Mouse (Mus musculus): Measurements from ENCODE around the gene Tshz2.

Tshz2 gene

DNA sequence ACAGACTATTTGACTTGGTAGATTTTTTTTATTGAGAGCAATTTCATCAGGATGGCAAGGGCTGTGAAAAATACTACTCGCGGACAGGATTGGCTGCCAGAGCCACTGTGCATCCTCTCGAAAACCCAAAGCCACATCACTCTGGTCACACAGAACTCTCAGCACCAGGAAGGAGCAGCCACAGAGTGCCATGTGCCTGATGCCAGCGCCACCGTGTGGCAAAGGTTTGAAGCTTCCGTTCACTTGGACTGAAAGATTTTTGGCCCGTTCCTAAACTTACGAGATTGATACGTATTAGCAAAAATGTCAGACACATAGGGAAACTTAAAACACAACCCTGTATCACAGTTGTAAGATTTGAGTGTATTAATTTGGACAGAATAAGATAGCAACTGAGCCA lies 471.0 kb downstream of the Tshz2 start:
- CTCF ChIA-PET: interaction anchor here (0.6 to 1.8 kb wide), 6 partner anchors 17 to 241 kb away, joined by 3 to 6 read pairs (median 4); no protein-coding TSS in a partner anchor

DNA sequence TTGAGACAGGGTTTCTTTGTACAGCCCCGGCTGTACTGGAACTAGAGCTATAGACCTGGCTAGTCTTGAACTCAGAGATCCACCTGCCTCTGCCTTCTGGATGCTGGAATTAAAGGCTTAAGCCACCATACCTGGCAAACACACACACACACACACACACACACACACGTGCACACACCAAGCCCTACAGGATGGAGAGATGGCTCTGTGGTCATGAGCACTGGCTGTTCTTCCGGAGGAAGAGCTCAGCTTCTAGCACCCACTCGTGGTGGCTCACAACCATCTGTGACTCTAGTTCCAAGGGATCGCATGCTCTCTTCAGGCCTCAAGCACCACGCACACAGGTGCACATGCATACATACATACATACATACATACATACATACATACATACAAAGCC lies 471.6 kb downstream of the Tshz2 start:
- CTCF ChIA-PET: interaction anchor here (0.6 to 1.8 kb wide), 5 partner anchors 17 to 241 kb away, joined by 3 to 6 read pairs (median 3); no protein-coding TSS in a partner anchor

DNA sequence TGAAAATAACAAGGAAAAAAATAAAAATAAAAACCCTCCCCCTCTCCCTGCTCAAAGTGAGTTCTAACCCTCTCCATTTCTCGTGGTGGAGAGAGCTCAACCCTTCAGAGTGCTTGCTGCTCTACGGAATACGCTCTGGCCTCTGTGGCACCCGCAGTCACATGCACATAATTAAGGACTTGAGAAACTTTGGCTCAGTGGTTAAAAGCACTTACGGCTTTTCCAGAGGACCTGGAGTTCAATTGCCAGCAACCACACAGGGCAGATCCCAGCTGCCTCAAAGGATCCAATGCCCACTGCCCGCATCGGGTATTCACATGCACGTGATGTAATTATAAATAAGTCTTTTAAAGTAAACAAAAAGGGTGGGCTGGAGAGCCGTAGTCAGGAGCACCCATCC lies 473.2 kb downstream of the Tshz2 start:
- CTCF ChIA-PET: no interaction called here

DNA sequence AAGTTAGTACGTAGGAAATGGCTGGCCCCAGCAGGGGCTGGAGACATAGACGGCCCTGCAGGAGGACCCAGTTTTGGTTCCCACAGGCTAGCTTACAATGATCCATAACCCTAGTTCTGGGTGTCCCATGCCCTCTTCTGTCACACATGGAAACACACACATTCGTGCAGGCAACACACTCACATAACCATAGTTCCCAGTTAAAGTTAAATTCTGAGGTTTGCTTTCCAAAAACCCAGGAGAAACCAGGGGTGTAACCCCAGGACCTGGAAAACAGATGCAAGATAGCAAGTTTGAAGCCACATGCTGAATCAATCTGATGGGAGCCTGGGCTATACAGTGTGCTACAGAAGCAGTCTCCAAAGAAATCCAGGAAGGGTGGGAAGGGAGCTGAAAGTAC lies 475.0 kb downstream of the Tshz2 start:
- CTCF ChIA-PET: interaction anchor here (1.2 kb wide), 1 partner anchor 111 kb away, joined by 5 read pairs; no protein-coding TSS in a partner anchor

DNA sequence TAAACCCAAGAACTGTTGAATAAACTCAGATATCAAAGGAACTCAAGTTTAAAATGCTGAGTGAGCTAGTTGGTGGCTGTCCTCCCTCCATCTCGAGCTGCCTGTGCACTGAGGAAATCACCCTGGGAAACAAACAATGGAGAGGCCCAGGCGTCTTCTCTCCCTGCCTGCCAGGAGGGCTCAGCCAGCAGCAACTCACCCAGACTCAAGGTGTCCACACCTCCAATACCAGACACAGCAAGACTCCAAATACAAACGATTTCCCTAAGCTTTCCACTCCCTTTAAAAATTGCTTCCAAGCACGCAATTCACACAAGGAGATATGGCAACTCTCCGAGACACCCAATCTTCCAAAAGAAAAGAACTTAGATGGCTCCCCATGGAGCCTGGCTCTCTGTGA lies 476.7 kb downstream of the Tshz2 start:
- CTCF ChIA-PET: interaction anchor here (0.6 to 0.7 kb wide), 2 partner anchors 12 to 74 kb away, joined by 5 read pairs; no protein-coding TSS in a partner anchor

DNA sequence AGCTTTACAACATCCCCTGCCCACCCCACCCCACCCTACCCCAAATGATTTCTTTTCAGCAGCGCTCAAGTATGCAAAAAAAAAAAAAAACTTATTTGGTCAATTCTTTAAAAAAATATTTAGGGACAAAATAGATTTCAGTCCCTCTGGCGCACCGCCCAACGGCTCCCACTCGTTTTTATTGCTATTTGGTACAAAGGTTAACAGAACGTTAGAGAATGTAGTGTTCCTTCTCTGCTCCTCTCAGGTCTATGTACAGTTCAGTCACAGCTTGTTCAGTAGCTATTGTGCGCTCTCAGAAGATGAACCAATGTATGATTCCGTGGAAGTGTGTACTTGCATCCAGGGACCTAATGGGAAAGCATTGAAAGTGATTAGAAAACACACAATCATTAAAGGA lies 477.5 kb downstream of the Tshz2 start:
- CTCF ChIA-PET: interaction anchor here (0.6 kb wide), 1 partner anchor 74 kb away, joined by 5 read pairs; no protein-coding TSS in a partner anchor

DNA sequence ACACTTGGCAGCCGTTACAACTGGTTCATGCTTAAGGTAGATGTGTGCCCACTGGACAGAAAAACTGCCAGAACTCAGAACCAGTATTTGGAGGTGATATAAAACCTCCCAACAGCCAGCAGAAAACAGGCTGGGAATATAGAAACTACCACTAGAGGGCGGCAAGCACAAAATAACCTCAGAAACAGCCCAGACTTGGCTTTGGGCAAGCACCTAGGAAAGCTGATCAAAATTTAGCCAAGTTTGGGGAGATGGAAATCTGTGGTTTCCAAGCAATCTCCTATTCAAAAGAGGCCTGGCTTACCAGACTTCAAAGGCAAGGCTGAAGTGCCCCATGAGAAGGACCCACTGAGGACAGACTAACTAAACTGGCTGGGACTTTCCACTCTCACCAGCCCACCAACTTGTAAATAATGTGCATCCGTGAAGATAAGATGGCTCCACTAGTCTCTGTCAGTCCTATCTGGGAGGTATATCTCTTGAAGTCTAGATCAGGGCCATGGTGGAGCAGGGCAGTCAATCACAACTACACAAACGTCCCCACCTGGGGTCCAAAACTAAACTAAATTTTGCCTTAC lies 484.0 kb downstream of the Tshz2 start:
- CTCF ChIA-PET: interaction anchor here (0.6 to 1.9 kb wide), 4 partner anchors 10 to 191 kb away, joined by 3 to 7 read pairs (median 3); no protein-coding TSS in a partner anchor

DNA sequence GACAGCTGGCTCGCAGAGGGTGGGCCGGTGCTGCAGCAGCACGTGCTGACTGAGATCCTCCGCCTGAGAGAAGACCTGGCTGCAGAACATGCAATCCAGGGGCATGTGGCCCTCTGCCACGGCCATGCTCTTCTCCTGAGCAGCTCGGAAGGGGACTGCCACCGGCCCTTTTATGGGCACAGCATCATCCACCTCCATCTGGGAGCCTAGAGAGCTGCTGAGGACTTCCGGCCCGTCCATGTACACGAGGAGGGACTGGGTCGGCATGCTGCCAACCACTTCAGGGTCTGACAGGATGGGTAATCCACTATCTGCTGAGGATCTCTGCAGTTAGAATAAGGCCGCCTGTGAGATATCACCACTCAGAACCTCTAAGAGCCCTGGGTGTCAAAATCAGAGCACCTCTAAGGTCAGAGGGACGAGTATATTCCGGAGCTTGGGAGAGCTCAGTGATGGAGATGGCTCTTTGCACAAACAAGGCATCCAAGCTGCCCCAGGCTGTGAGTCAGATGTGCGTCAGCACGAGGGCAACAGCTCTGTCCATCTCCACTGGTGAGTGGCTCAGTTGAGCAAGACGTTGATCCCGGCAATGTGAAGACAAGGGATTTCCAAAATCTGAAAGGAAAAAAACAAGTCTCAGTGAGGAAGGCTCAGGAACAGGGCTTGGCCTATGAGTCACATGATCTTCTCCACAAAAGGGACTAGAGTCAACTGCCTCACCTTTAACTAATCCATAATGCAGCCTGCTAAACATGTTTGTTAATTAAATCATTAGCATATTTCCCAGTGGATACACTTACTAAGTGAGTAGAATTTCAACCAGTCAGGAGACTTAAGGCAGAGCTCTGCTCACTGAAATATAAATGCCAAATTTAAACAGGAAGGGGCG lies 487.6 kb downstream of the Tshz2 start:
- CTCF ChIA-PET: interaction anchor here (0.6 to 1.0 kb wide), 3 partner anchors 11 to 16 kb away, joined by 5 to 6 read pairs (median 5); no protein-coding TSS in a partner anchor
